Mouse (Mus musculus) neural tube, embryonic 13.5 days (tissue): Measurements from ENCODE around the gene Myo1b. TPM values are rescaled to one million over a fixed set of nuclear protein-coding genes. Genes with fewer than 3 reads are reported as not detected.

Experiments
- ATAC-seq: fragments of 200-750 bp; cut with Nextera tagmentation; 2 replicates; pipeline ENCODE4 v1.8.0; 2017; ENCODE audit warnings: low read depth, mild to moderate bottlenecking, moderate TSS enrichment, moderate library complexity
- H3K27ac ChIP-seq: fragments of 300-500 bp; sonication (generic); replicated peaks from 2 replicates; pipeline ENCODE4 v1.5.1; 2015; ENCODE audit warnings: moderate library complexity, mild to moderate bottlenecking, inconsistent platforms
- H3K27me3 ChIP-seq: fragments of 300-500 bp; sonication (generic); 2 replicates; pipeline ENCODE4 v1.6.1; 2015; ENCODE audit warnings: mild to moderate bottlenecking, inconsistent platforms
- H3K36me3 ChIP-seq: fragments of 300-500 bp; sonication (generic); 2 replicates; pipeline ENCODE4 v1.6.1; 2015; ENCODE audit warnings: mild to moderate bottlenecking, inconsistent platforms
- H3K4me1 ChIP-seq: fragments of 300-500 bp; sonication (generic); replicated peaks from 2 replicates; pipeline ENCODE4 v1.6.1; 2015; ENCODE audit warnings: inconsistent platforms
- H3K4me2 ChIP-seq: fragments of 300-500 bp; sonication (generic); 2 replicates; pipeline ENCODE4 v1.6.1; 2015; ENCODE audit warnings: inconsistent platforms, mild to moderate bottlenecking, moderate library complexity
- H3K4me3 ChIP-seq: fragments of 300-500 bp; sonication (generic); 2 replicates; pipeline ENCODE4 v1.5.1; 2015; ENCODE audit warnings: mild to moderate bottlenecking, inconsistent platforms
- H3K9ac ChIP-seq: fragments of 300-500 bp; sonication (generic); 2 replicates; pipeline ENCODE4 v1.6.1; 2015; ENCODE audit warnings: moderate library complexity, mild to moderate bottlenecking, inconsistent platforms
- H3K9me3 ChIP-seq: fragments of 300-500 bp; sonication (generic); 2 replicates; pipeline ENCODE4 v1.6.1; 2016; ENCODE audit warnings: inconsistent platforms
- WGBS: fragments of 180-500 bp; shearing (Covaris S2); methylation state at CpG from one replicate; pipeline ENCODE4 v1.1.7; 2015; 5-methylcytosine and 5-hydroxymethylcytosine counted together
- polyA plus RNA-seq: library from polyadenylated mRNA; unstranded; fragments of >200 nt; fragmentation: Nextera tagmentation; extraction: Ambion mirVana; gene quantifications from 2 replicates; pipeline ENCODE4 v1.2.1, GENCODE M21; 2015

The Myo1b gene
- polyA plus RNA-seq, 1 experiment from 2014 or later, result 79.3 TPM

DNA sequence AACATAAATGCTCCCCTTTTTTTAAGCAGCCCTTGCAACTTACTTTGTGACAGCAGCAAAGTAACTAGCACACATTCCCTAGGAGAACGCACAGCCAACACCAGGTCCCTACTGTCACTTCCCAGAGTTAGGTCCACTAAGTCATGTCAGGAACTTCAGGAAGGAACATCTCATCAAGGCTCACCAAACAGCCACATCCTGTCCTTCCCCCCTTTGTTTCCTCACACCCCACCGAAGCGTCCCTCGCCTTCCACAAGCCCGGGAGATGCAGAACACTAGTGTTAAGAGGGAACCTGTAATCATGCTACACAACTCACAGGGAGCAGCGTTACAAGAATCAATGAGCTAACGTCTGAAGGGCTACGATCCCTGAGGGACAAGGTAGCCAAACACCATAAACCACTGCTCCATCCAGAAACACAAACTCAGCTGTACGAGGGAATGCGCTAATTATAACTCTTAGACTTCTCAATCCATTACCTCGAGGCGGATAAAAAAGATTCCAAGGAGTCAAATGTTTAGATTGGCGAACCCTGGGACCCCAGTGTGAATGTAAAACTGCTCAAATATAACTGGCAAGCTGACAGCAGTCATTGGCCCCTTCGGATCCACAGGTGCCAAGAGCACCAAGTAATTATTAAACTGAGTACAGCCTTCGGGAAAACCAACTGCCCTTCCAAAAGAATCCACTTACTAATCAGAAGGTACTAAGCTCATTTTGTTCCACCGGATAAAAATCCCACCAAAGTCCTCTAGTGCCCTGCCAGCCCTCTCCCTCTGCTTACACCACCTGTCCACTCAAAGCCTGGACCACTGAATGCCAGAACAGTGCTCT, 22.1 kb downstream of the Myo1b start:
- peaks cover 59% of the 10 kb centered on the region for H3K4me1 ChIP-seq
- H3K27ac ChIP-seq, result 0 out of 2 replicates have a peak overlapping the region, but pooled peaks have one; percentile 18
- no peaks in the 10 kb centered on the region for H3K36me3 ChIP-seq
- 64% methylated on average over 16 of the region's 16 CpGs for WGBS
- no peak for ATAC-seq
- H3K4me2 ChIP-seq, result no peak overlapping the region
- H3K9me3 ChIP-seq, result no peaks in the 10 kb centered on the region
- H3K4me3 ChIP-seq, result no peak overlapping the region
- H3K27me3 ChIP-seq, result no peaks in the 10 kb centered on the region
- no peak overlapping the region for H3K9ac ChIP-seq

GRCm38 (mm10) chr1:51892005-51892404, 23.9 kb downstream of the Myo1b start:
- Histone ChIP-seq H3K36me3 (no peaks in the 10 kb centered on the region), H3K4me2 (no peak overlapping the region), H3K4me3 (no peak overlapping the region), H3K4me1 (peaks cover 76% of the 10 kb centered on the region), H3K9me3 (no peaks in the 10 kb centered on the region), H3K27me3 (no peaks in the 10 kb centered on the region), H3K27ac (no peak overlapping the region), H3K9ac (no peak overlapping the region)
- no peak for ATAC-seq
- 89% methylated on average over 4 of the region's 4 CpGs for WGBS

DNA sequence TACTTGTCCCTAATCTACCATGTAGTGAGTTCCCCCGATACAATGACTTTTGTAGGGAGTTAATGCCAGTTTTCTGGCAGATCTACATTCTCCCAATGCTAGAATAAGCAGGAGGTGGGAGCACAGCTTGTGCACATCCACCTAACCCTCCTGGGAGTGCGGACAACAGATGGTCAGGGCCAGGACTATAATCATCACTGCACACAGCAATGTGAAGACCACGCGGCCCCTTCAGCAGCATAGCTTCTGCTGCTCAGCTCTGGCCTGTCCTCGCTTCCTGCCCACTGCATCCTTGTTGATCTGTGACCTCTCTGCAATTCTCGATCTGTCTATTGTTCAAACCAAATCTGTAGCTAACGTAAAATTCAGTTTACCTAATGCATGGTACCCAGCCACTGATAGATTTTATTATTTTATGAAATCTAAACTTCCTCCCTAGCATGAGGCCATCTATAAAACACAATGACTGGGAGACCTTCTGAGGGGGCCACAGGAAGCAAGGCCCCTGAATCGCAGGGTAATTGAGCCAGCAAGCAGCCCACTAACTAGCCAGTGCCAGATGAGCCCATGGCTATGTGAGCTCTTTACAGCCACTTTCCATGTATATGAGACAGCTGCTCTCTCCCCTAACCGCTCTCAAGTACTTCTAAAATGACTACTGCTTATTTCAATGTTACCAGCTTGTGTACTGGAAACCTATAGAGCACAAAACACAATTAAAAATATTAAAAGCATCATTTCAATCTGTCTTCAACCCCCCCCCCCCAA, 27.6 kb downstream of the Myo1b start:
- Histone ChIP-seq H3K4me2 (no peak overlapping the region), H3K4me1 (peaks cover 53% of the 10 kb centered on the region), H3K4me3 (no peak overlapping the region), H3K9me3 (no peaks in the 10 kb centered on the region), H3K36me3 (no peaks in the 10 kb centered on the region), H3K27ac (peak overlapping the region; percentile 70), H3K9ac (no peak overlapping the region), H3K27me3 (no peaks in the 10 kb centered on the region)
- 41% methylated on average over 9 of the region's 9 CpGs for WGBS
- peak; percentile 76 for ATAC-seq

GRCm38 (mm10) chr1:51885356-51885983, 30.4 kb downstream of the Myo1b start:
- Histone ChIP-seq H3K9ac (no peak overlapping the region), H3K36me3 (peaks cover 8% of the 10 kb centered on the region), H3K4me1 (peaks cover 52% of the 10 kb centered on the region), H3K27ac (no peak overlapping the region), H3K27me3 (no peaks in the 10 kb centered on the region), H3K4me2 (no peak overlapping the region), H3K9me3 (no peaks in the 10 kb centered on the region), H3K4me3 (no peak overlapping the region)
- no peak for ATAC-seq
- WGBS, result 84% methylated on average over 8 of the region's 8 CpGs

GRCm38 (mm10) chr1:51883211-51883610, 32.7 kb downstream of the Myo1b start:
- H3K4me2 ChIP-seq, result no peak overlapping the region
- H3K9me3 ChIP-seq, result no peaks in the 10 kb centered on the region
- no peak overlapping the region for H3K9ac ChIP-seq
- no peak overlapping the region for H3K27ac ChIP-seq
- H3K36me3 ChIP-seq, result peaks cover 8% of the 10 kb centered on the region
- 97% methylated on average over 2 of the region's 2 CpGs for WGBS
- no peak for ATAC-seq
- no peaks in the 10 kb centered on the region for H3K27me3 ChIP-seq
- H3K4me1 ChIP-seq, result peaks cover 55% of the 10 kb centered on the region
- no peak overlapping the region for H3K4me3 ChIP-seq

DNA sequence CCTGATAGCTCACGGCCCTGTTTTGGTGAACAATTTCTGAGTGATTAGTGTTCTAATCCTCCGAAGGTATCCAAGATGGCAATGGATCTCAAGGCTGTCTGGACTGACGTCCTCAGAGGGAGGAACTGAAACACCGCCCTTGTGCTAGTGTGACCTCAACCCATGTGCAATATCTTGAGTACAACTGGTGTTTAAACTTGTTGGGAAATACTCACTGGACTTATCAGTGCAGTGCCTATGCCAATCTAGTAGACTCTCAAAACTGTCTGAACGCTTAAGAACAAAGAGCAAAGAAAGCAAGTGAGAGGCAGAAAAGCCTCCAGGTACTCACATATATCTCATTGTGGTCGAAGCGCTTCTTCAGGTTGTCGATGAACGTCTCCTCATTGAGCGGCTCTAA, 33.1 kb downstream of the Myo1b start:
- peaks cover 50% of the 10 kb centered on the region for H3K4me1 ChIP-seq
- no peak overlapping the region for H3K4me2 ChIP-seq
- H3K9me3 ChIP-seq, result no peaks in the 10 kb centered on the region
- no peak overlapping the region for H3K9ac ChIP-seq
- no peak for ATAC-seq
- 97% methylated on average over 10 of the region's 10 CpGs for WGBS
- no peak overlapping the region for H3K4me3 ChIP-seq
- peaks cover 8% of the 10 kb centered on the region for H3K36me3 ChIP-seq
- no peaks in the 10 kb centered on the region for H3K27me3 ChIP-seq
- no peak overlapping the region for H3K27ac ChIP-seq

DNA sequence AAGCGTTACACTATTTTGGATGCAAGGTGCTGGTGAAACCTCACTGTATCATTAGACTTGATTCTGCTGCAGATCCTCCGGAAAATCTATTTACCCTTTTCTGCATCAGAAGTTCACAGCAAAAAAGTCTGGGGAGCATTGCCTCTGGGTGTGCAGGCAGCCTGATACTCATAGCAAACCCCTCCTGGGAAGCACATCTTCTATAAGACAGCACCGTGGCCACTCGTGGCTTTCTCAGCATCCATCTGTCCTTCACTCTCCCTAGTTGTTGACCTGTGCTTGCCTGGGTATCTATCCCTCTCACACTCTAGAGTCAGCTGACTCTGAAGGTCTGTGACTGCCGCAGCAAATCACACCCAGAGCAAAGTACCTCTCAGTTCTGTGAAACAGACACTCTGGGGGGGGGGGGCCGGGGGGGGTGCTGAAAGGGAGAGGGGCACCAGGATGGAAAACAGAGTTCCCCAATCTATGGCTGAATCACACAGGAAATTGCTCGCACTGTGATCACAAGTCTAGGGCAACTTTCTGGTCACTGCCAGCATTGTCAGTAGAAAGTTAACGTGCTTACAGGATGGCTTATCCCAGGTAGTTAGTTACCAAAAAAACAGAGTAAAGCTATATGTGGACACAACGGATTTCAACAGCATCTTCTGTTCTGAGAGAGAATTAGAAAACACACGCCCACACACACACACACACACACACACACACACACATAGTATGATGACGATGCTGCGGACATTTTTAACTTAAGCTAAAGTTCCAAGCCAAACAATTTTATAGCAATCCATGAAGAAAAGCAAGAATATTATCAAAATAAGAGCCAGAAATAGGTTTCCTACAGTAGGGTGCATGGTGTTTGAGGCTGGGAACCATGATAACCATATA, 35.7 kb downstream of the Myo1b start:
- Histone ChIP-seq H3K27ac (peak overlapping the region; percentile 55), H3K4me3 (no peak overlapping the region), H3K9me3 (no peaks in the 10 kb centered on the region), H3K9ac (no peak overlapping the region), H3K27me3 (no peaks in the 10 kb centered on the region), H3K36me3 (peaks cover 8% of the 10 kb centered on the region), H3K4me2 (no peak overlapping the region), H3K4me1 (peaks cover 46% of the 10 kb centered on the region)
- 58% methylated on average over 12 of the region's 12 CpGs for WGBS
- no peak for ATAC-seq

DNA sequence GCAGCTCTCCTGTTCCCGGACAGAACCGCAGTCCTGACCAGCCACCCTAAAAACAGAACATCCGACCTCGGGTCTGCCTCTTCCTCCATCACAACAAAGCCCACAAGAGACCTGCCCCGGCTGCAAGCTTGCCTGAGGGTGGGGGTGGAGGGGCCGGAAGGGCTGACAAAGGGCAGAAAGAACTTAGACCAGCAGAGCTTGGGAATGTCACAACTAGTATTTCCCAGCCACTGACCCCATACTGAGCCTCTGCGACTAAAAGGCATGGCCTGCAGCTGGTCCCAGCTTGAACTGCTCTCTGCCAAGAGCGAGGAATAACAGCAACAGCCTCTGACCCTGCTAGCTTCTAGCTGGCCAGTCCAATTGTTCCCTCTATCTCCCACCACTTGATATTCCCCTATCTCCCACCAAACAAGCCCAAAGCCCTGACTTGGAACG, 36.5 kb downstream of the Myo1b start:
- Histone ChIP-seq H3K4me1 (peaks cover 46% of the 10 kb centered on the region), H3K4me2 (0 out of 2 replicates have a peak overlapping the region, but pooled peaks have one; percentile 7), H3K9ac (0 out of 2 replicates have a peak overlapping the region, but pooled peaks have one; percentile 12), H3K36me3 (peaks cover 8% of the 10 kb centered on the region), H3K27ac (peak overlapping the region; percentile 55; the same call in 1 of the 2 replicates), H3K27me3 (no peaks in the 10 kb centered on the region), H3K4me3 (no peak overlapping the region), H3K9me3 (no peaks in the 10 kb centered on the region)
- 8% methylated on average over 9 of the region's 9 CpGs for WGBS
- ATAC-seq, result peak; percentile 49; the same call in 1 of the 2 replicates

GRCm38 (mm10) chr1:51875462-51876225, 40.2 kb downstream of the Myo1b start:
- H3K9ac ChIP-seq, result no peak overlapping the region
- no peak overlapping the region for H3K27ac ChIP-seq
- 84% methylated on average over 15 of the region's 15 CpGs for WGBS
- no peaks in the 10 kb centered on the region for H3K27me3 ChIP-seq
- ATAC-seq, result no peak
- H3K36me3 ChIP-seq, result no peaks in the 10 kb centered on the region
- H3K4me3 ChIP-seq, result no peak overlapping the region
- H3K9me3 ChIP-seq, result no peaks in the 10 kb centered on the region
- H3K4me1 ChIP-seq, result peaks cover 52% of the 10 kb centered on the region
- H3K4me2 ChIP-seq, result no peak overlapping the region

DNA sequence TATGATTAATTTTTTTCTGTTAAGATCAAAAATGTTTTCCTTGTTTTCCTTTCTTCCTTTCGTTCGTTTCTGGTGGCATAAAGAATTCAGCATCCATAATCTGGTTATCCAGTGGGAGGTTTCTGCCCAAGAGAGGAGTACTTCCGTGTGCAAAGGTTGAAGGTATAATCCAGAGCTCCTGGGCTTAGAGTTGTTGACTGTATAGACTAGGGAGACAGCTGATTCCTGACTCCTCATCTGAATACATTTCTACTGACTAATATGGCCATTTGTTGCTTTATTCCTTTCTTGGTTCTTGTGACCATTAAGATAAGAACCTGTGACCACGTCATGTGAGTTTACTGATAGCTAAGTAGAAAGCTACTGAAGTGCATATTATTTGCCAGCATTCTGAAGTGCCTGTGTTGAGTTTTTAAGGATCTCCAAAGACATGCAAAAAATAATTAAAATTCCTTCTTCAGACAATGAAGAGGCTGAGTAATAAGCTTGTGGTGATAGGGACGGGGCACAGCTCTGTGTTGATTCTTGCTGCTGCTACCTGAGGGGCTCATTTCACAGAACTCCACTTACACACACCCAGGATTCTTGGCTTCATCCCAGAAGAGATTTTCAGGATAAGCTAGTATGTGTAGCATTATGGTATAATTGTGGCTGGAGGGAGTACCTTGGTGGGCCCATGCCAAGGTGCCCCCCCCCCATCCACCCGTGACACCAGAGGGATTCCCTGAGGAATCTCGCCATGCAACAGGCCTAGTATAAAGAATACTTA, 43.2 kb downstream of the Myo1b start:
- Histone ChIP-seq H3K4me3 (no peak overlapping the region), H3K9me3 (no peaks in the 10 kb centered on the region), H3K36me3 (no peaks in the 10 kb centered on the region), H3K27ac (no peak overlapping the region), H3K4me1 (peaks cover 30% of the 10 kb centered on the region), H3K27me3 (no peaks in the 10 kb centered on the region), H3K4me2 (no peak overlapping the region), H3K9ac (no peak overlapping the region)
- 0 out of 2 replicates have a peak, but pooled peaks have one; percentile 48 for ATAC-seq
- 78% methylated on average over 7 of the region's 7 CpGs for WGBS
